Mouse (Mus musculus): ENCODE data around the gene Zfp382.
"Not testable (repeated sequence)": the region's sequence is repeated elsewhere in the genome, so short reads cannot be mapped to it uniquely, and the experiment has no call there.

Zfp382 gene

DNA sequence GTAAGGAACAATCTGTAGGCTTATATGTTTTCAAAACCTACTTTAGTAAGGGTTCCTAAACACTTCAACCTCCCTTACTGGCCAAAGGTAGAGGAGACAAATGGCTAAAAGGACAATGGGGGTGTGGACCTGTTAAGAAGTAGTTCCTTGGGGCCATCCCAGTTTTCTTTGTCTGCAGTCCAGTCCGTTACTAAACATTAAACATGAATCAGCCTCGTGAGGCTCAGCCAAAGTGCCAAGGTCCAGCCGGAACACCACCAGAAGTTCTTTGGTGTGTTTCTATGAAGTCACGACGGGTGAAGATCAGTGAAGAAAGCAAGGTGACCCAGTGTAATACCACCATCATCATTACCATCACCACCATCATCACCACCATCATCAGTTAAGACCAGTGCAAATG lies 25.3 kb downstream of the Zfp382 start:
- no peak for DNase-seq (ENCODE audit: low spot score in 2 of 2)

GRCm38 (mm10) chr7:30154040-30154439 lies 32.3 kb downstream of the Zfp382 start:
- no peak for DNase-seq (ENCODE audit: low spot score in 2 of 2)

- DNase-seq (ENCODE audit: low spot score in 2 of 2) = no peak
These were observed 33.8 kb downstream of the Zfp382 start for GRCm38 (mm10) chr7:30155507-30155906.

DNA sequence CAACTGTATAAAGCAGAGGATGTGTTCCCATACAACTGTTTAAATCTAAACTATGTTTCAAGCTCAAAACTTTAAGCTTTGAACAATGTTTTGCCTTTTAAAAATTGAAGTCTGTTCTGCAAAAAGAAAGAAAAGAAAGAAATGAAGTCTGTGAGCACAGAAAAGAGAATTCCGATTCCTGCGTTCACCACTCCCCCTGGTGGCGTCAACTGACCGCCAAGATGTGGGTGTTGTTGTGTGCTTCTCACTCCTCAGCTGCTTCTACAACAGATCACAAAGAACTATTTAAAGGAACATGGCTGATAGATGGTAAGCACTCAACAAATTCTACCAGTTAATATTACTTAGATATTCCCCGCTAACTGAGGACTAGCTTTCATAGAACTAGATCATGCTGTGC lies 41.4 kb downstream of the Zfp382 start:
- no peak for DNase-seq (ENCODE audit: low spot score in 2 of 2)

DNA sequence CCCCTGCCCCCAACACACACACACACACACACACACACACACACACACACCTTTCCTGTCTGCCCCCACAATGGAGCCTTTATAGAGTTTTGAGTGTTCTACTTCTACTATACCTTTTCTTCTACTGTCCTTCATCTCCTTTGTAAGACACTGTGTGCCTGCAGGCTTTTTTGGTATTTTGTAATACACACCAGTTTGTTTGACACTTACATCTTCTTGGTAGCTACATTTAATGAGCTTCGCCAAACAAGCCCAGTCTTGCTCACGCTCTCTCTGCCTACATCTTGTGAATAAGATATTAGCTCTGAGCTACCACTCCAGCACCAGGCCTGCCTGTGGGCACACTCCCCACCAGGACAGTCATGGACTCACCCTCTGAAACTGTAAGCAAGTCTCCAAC lies 43.0 kb downstream of the Zfp382 start:
- no peak for DNase-seq (ENCODE audit: low spot score in 2 of 2)

GRCm38 (mm10) chr7:30168914-30169582 lies 47.3 kb downstream of the Zfp382 start:
- no peak for DNase-seq (ENCODE audit: low spot score in 2 of 2)

DNA sequence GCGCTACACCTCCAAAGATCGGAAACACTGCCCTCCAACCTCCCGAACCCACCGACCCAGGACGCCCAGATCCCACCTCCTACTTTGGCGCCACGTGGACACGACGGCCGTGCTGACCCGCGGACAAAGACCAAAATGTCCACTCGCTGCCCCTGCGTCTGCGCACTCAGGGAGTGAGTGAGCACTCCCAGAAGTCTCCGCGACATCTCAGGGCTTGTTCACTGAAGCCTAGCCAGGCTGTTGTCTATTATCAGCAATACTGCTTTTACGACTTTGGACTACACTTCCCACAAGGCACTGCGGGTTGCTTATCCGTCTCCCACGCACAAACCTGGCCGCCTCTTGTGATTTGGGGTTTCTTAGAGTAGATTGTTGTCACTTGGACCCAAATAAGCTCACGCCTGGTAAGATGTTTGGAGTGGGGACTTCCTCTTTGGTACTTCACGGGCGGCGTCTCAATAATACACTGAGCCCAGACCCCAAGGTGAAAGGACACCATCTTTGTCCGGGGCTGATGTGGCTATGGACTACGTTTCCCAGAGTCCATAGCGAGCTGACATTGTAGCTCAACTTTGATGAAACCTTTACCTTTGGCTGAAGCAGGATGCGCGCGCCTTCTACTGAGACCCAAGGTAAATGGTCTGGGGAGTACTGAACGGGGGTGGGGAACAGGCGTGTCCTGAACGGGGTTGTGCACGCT lies 48.0 kb downstream of the Zfp382 start, which contains the start of gene Zfp146:
Gene Zfp146 (minus strand): TSS at position 168 of the 700 bp plus-strand sequence.
- peak; percentile 93 to 97 for DNase-seq (ENCODE audit: low spot score in 2 of 2)

DNA sequence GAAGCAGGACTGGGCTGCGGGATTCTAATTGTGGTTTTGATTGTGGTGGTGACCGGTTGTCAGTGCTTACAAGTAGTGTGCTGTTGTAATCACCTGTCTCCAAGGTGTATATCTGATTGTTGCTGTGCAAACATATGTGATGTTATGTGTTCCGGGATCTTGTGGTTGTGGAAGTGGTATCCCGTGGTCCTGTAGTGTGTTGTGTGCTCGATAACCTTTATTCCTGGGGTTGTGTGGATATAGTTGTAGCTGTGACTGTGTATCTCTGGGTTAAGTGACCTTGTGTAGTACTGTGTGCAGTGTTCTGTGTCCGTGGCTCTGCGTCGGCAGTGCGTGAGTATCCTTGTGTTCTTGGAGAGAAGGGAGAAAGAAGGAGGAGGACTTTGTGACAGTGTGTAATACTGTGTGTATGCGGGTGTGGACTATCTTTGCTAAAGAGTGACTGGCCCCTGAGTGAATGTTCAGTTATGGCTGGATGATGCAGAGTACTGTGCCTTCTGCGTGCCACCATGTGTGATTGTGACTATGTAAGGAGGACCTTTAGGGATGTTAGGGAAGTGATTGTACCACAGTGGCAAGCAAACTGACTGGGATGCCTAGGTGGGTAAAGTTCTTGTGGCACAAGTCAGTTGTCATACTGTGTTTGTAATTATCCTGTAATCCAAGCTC lies 48.7 kb downstream of the Zfp382 start:
- DNase-seq (ENCODE audit: low spot score in 2 of 2) = no peak

GRCm38 (mm10) chr7:30176474-30176873 lies 54.7 kb downstream of the Zfp382 start:
- no peak for DNase-seq (ENCODE audit: low spot score in 2 of 2)

GRCm38 (mm10) chr7:30178256-30178655 lies 56.5 kb downstream of the Zfp382 start:
- no peak for DNase-seq (ENCODE audit: low spot score in 2 of 2)

DNA sequence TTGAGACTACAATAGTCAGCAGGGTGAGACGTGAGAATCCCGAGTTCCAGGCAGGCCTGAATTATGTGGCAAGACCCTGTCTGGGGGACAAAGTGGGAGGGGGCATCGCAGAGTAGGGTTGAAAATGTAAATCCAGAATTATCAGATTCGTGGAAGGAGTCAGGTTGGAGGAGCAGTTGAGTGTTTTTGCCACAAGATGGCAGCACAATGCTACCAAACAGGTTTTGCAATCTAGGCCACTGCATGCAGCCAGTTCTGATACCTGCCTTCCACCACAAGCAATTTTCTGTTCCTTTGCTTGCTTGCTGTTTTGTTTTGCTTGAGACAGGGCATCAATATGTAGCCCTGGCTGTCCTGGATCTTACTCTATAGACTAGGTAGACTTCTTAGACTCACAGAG lies 59.6 kb downstream of the Zfp382 start:
- DNase-seq (ENCODE audit: low spot score in 2 of 2) = peak; percentile 63 to 82

GRCm38 (mm10) chr7:30181929-30182328 lies 60.2 kb downstream of the Zfp382 start:
- DNase-seq (ENCODE audit: low spot score in 2 of 2) = not testable (repeated sequence)

DNA sequence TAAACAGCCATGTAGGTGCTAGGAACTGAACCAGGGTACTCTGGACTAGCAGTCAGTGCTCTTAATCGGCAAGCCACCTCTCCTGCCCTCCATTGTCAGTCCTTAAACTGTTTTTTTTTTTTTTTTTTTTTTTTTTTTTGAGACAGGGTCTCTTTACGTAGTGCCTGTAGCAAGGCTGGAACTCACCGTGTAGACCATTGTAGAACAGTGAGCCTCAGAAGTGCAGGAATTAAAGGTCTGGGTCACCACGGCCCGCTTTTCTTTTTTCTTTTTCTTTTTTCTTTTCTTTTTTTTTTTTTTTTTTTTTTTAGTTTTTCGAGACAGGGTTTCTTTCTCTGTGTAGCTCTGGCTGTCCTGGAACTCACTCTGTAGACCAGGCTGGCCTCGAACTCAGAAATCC lies 61.4 kb downstream of the Zfp382 start:
- DNase-seq (ENCODE audit: low spot score in 2 of 2) = not testable (repeated sequence)

DNA sequence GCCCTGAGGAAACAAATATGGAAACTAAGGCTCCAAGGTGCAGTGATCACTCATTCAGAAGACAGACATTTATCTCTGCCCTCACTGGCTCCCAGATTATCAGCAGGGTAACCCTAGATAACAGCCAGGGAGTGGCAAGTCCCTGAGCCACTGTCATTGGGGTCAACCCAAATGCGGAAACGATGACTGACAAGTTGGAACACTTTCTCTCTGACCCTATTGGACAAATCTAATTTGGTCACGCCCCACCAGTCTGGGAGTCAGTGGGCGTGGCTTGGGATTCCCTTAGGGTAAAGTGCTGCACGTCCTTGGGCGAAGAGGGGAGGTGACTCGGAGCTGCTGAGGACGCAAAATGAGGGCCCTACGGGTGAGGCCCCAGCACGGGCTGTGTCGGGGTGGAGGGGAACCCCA lies 62.1 kb downstream of the Zfp382 start, which contains the start of gene Cox7a1:
Gene Cox7a1 (plus strand): TSS at position 266 of the 411 bp plus-strand sequence.
- DNase-seq (ENCODE audit: low spot score in 2 of 2) = peak; percentile 78 to 87
